Mouse (Mus musculus): ENCODE measurements around the gene Kcnma1.

The Kcnma1 gene

GRCm38 (mm10) chr14:23531735-23532525 lies 482.4 kb downstream of the Kcnma1 start:
- DNase-seq (ENCODE audit: low read depth, low spot score), result peak; percentile 71

- peak; percentile 80 for DNase-seq (ENCODE audit: low read depth, low spot score)
Observed at GRCm38 (mm10) chr14:23529720-23530119, 484.6 kb downstream of the Kcnma1 start.

- DNase-seq (ENCODE audit: low read depth, low spot score), result no peak
Observed at GRCm38 (mm10) chr14:23529229-23529628, 485.1 kb downstream of the Kcnma1 start.

DNA sequence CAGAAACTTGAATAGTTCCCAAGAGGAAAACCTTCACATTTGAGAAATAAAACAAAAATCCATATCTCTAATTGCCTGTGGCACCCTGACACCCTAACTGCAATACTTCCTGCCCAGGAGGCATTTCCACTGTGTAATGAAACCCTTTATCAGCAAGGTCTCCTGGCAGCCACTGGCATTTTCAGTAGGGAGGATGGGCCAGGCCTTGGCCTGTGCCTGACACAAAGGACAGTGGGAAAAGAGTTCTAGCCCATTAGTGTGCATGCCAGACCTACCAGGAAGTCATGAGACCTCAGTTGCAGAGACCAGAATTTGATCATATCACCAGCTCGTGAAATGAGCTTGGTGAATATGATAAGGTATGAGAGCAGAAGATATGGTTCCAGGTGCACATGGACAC lies 488.4 kb downstream of the Kcnma1 start:
- no peak for DNase-seq (ENCODE audit: low read depth, low spot score)

DNA sequence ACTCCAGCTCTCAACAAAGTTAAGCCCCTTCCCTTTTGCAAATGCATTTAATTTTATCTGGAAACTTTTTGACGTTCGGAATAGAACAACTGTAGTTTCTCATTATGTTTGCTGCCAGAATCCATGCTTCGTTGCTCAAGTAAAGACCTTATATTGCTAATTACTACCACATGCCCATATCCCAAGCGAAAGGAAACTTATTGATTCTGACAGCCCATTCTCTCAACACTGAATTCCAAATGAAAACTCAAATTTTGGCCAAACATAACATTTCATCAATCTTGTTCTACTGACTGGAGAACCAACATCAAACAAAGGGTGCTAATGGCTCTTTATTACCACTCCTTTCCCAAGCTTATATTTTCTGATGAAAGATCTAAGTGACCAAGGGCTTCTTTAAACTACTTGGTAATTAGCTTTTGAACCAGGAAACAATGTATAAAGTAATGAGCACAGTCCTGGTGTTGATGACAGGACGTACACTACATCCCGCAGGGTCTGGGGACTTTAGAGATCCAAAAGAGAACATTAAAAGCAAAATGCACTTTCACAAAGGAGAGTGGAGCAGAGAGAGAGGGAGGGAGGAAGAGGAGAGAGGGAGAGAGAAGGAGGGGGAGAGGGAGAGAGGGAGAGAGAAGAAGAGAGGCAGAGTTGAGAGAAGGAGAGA lies 490.3 kb downstream of the Kcnma1 start:
- DNase-seq (ENCODE audit: low read depth, low spot score), result no peak

DNA sequence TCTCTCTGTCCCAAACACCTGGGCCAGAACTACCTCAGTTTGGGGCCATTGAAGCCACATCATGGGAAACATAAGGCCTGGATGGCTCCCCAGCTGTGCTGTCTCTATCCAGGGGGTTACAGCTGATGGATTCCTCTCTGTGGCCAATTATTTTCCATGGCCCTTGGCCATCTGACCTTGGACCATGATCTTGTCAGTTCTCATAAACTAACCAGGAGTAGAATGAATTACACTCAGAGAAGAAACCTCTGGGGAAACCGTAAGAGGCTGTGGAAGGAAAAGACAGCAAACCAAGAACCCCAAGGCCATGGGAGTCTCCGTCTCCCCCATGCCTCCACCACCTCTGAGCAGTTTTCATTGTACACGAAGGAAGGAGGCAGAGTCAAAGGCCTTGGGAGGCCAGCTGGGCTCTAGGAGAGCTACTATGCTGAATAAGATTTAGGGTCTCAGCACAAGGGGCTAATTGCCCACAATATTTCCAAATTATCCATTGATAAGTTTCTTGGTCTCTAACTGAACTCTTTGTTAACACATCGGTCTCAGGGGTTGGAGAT lies 491.6 kb downstream of the Kcnma1 start:
- DNase-seq (ENCODE audit: low read depth, low spot score), result no peak

- DNase-seq (ENCODE audit: low read depth, low spot score), result no peak
Observed at GRCm38 (mm10) chr14:23521080-23521684, 493.1 kb downstream of the Kcnma1 start.

DNA sequence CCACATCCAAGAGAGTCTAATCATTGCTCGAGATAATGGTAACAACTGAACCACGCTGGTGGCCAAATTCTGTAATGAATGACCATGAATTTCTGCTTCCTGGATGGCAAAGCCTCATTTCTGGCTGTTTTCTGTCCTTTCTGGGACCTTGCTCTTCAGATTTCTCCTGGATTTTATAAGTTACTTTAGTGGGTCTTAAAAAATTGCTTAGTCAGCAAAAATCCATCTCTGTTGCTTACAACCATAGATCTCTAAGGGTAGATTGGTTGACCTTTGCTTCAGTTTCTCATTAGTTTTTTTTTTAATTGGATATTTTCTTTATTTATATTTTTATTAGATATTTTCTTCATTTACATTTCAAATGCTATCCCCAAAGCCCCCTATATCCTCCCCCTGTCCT lies 496.9 kb downstream of the Kcnma1 start:
- DNase-seq (ENCODE audit: low read depth, low spot score), result no peak

DNA sequence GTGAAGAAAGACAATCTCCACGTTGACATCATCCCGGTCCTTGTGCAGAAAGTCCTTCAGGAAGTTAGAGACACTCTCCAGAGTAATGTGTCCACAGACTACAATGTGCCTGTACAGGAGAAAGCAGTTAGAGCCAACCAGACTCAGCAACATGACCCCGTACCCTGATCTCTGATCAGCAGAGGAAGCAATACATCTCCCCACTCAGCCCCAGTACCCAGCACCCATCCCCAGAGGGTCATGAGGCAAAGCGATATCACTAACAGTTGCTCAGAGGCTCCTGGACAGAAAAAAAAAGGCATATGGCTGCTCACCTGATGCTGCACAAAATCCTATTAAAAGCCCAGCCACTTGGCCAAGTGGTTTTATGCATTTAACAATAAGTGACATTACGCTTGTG lies 504.5 kb downstream of the Kcnma1 start:
- DNase-seq (ENCODE audit: low read depth, low spot score), result no peak

GRCm38 (mm10) chr14:23502236-23502790 lies 512.0 kb downstream of the Kcnma1 start:
- DNase-seq (ENCODE audit: low read depth, low spot score), result peak; percentile 59

GRCm38 (mm10) chr14:23496801-23497200 lies 517.5 kb downstream of the Kcnma1 start:
- no peak for DNase-seq (ENCODE audit: low read depth, low spot score)

DNA sequence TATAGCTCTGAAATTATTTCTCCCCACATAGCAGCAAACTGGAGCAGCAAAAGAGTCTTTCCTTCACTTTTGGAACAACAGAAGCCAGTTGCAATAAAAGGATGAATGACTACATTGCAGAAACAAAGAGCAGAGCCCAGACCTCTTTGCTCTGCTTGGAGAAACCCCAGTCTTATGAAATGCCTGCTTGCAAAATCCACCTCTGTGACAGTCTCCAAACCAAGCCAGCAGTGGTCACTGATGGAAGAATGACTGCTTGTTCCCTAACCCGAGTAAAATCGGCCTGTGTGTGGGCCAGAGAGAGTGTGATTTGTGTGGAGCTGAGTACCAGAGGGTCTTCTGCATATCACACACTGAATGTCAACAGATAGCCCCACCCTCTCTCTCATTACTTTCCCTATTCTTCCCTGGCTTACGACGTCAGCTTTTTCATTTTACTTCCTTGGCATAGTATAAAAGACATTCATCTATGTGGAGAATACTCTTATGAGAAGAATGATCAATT lies 518.0 kb downstream of the Kcnma1 start:
- DNase-seq (ENCODE audit: low read depth, low spot score), result no peak

DNA sequence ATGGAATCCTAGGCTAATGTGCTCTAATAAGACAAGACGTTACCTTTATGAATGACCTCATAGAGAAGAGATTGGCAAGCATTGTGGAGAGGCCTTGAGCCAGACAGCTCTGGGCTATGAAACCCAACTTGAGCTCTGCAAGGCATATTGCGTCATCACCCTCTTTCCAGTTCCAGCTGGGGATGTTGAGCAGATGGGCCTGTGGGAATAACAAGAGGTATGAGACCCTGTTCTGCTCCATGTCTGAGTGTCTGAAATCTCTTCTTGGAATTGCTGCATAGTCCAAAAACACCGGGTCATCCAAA lies 519.8 kb downstream of the Kcnma1 start:
- DNase-seq (ENCODE audit: low read depth, low spot score), result no peak

DNA sequence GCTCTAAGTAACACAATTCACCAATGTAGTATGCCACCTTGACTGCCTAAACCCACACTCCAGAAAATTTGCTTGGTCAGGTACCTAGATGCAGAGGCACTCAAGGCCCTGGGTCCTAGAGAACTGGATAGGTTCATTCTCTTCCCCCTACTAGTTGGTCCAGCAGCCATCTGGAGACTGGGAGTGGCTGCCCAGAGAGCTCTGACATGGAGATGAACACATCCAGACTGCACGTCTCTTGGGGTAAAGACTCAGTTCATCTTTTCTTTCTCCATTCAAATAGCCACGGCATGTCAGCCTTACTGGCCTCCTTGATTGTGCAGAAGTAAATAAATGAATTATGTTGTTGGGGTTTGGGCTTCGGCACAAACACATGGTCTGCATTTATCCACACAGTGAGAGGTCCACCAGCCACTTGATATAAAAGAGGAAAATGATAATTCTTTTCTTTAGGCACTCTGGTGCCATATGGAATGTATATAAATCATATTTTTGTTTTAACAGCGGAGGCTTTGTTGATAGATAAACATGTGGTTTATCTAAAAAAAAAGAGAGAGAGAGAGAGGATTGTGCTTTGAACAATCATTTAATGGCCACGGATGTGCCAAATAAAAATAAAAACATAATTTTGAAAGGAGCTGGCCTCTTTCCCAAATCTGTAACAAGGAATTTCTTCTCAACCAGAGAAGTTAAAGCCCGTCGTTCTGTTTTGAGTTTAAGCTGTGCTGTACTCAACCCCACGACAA lies 520.4 kb downstream of the Kcnma1 start:
- no peak for DNase-seq (ENCODE audit: low read depth, low spot score)

DNA sequence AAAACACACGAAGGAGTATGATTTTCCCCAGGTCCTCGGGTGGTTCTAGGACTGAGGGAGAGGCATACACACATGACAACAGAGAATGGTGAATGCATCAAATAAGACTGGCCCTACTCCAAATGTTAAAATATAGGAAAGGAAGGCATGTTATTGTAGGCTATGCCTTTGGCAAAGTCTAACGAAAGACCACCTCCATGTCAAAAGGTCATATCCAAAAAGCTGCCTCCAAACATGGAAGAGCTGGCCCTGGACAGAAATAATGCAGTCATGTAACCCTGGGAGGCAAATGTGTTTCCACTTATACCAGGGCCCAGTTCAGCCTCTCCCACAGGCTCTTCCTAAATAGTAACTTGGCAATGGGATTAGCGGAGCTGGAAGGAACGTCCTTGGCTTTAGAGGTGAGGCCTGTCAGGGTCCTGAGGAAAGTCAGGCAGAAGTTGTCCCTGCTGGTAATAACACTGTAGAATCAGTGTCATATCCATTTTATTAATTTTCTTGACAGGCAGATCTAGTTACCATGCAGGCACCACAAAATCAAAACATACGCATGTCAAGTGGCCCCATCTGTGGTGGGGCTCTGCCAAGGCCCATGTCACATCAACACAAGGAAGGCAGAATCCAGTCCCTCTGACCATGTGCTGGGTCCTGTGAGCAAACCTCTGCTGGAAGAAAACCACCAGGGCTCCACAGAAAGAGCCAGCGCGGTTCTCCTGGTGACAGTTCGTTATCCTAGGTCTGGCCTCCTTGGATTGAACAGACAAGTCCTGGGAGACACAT lies 521.5 kb downstream of the Kcnma1 start:
- DNase-seq (ENCODE audit: low read depth, low spot score), result no peak

- DNase-seq (ENCODE audit: low read depth, low spot score), result no peak
Observed at GRCm38 (mm10) chr14:23491359-23491758, 522.9 kb downstream of the Kcnma1 start.

GRCm38 (mm10) chr14:23486687-23487086 lies 527.6 kb downstream of the Kcnma1 start:
- DNase-seq (ENCODE audit: low read depth, low spot score), result peak; percentile 46

DNA sequence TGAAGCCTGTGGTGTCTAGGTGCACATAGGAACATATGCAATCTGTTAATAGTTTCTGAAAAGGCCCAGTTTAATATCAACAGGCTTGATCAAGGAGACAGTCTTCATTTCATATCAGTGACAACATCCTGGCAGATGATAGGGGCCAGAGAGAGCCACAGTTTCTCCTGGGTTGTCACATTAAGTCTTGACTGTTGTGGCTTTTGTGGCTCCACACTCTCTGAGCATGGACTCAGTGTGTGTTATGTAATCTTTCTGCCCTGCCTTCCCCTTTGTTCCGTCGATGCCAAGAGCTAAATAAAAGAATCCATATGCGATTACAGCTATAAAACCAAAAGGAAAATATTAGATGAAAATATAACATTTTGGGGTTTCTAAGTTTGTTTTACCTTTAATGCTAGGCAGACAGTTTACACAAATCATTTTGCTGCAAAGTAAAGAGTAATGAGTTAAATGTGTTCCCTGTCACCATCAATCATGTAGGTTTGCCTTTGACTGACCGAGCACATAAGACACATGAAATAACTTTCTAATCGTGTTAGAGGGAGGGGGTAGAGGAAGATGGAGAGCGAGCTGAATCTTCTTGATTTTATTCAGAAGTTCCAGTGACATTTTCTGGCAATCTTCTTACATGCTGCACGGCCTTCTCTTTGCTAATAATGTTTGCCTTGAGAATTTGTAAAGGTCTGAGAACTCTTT lies 528.3 kb downstream of the Kcnma1 start:
- no peak for DNase-seq (ENCODE audit: low read depth, low spot score)

GRCm38 (mm10) chr14:23475129-23475528 lies 539.2 kb downstream of the Kcnma1 start:
- peak; percentile 44 for DNase-seq (ENCODE audit: low read depth, low spot score)

GRCm38 (mm10) chr14:23470071-23470470 lies 544.2 kb downstream of the Kcnma1 start:
- no peak for DNase-seq (ENCODE audit: low read depth, low spot score)
